In genomic region chr4:29123697-29124377, GRCm38 (mm10) we compare ENCODE assay signal across 23 mouse cellular contexts.
DNase-seq lines count a peak whose midpoint lies in the region; ATAC-seq lines count a peak whose summit lies in the region.
"Had no signal": no experiment of that assay in that cellular context is flagged by ENCODE, and none has a peak within 500 bp of the region (broad histone marks: within the 10 kb centered on the region; RNA-seq: fewer than 3 reads in every experiment).

No protein-coding gene starts in this region.

- H3K27ac ChIP-seq in liver, embryonic 12.5 days: peak overlapping the region; percentile 64
- H3K27ac ChIP-seq: forebrain, embryonic 12.5 days; hindbrain, postnatal 0 days; limb, embryonic 12.5 days; neural tube, embryonic 13.5 days had no signal

- no peak overlapping the region for H3K4me3 ChIP-seq in liver, embryonic 12.5 days
- H3K4me3 ChIP-seq: forebrain, embryonic 12.5 days; limb, embryonic 12.5 days; neural tube, embryonic 13.5 days had no signal

- no peaks in the 10 kb centered on the region for H3K27me3 ChIP-seq in liver, embryonic 12.5 days (replicated peaks)
- H3K27me3 ChIP-seq: neural tube, embryonic 13.5 days had no signal

- H3K36me3 ChIP-seq in liver, embryonic 12.5 days: no peaks in the 10 kb centered on the region
- H3K36me3 ChIP-seq: forebrain, embryonic 12.5 days; limb, embryonic 12.5 days; neural tube, embryonic 13.5 days had no signal

- DNase-seq in c-Kit-positive CD71-negative TER-119-negative erythroid progenitor cells, embryonic 14.5 days (ENCODE audit: low read depth): peak; percentile 20
- DNase-seq in urinary bladder, adult 18-20 months (ENCODE audit: low spot score in 2 of 2): no peak
- DNase-seq in kidney, adult 18-20 months: no peak
- DNase-seq in adrenal gland, adult 2 months: no peak
- DNase-seq: adrenal gland, adult 8-10 months; cerebellum, adult 11-12 months; cerebellum, postnatal 14 days; gastrocnemius, postnatal 10 days; heart, adult 11 months; heart, postnatal 36 days; kidney, adult 9 months; kidney, postnatal 4 days; lung, embryonic 14.5 days; lung, postnatal 36 days; thymus, adult 18-20 months had no signal

- H3K4me1 ChIP-seq in liver, embryonic 12.5 days: peaks cover 17% of the 10 kb centered on the region
- H3K4me1 ChIP-seq: limb, embryonic 12.5 days had no signal

- H3K9me3 ChIP-seq in liver, embryonic 12.5 days (replicated peaks): no peaks in the 10 kb centered on the region
- H3K9me3 ChIP-seq: forebrain, embryonic 12.5 days; limb, embryonic 12.5 days; neural tube, embryonic 13.5 days had no signal

- H3K9ac ChIP-seq in liver, embryonic 12.5 days: no peak overlapping the region
- H3K9ac ChIP-seq: forebrain, embryonic 12.5 days; limb, embryonic 12.5 days; lung, embryonic 14.5 days; neural tube, embryonic 13.5 days had no signal

- peak; percentile 89 for ATAC-seq in common myeloid progenitor, adult 5-6 weeks (replicated peaks; ENCODE audit: low read depth, poor library complexity, severe bottlenecking)
- peak; percentile 96 for ATAC-seq in liver, embryonic 12.5 days
- peak; percentile 93 for ATAC-seq in megakaryocyte progenitor cell, adult 5-6 weeks (replicated peaks; ENCODE audit: poor library complexity)
- ATAC-seq: hindbrain, postnatal 0 days had no signal

- WGBS in liver, embryonic 12.5 days (ENCODE audit: insufficient replicate concordance): 29% methylated on average over 8 of the region's 8 CpGs

- H3K4me2 ChIP-seq in liver, embryonic 12.5 days: peak overlapping the region; percentile 18
- H3K4me2 ChIP-seq: forebrain, embryonic 12.5 days; limb, embryonic 12.5 days; lung, embryonic 14.5 days; midbrain, embryonic 11.5 days; neural tube, embryonic 13.5 days had no signal
